Mouse (Mus musculus) stomach, postnatal 0 days (tissue): ENCODE measurements around the gene Atp10a. TPM values are rescaled to one million over a fixed set of nuclear protein-coding genes. Genes with fewer than 3 reads are reported as not detected.
A peak's percentile ranks its signal among the peaks of the same experiment; 100 is the strongest.

Experiments
- ATAC-seq: fragments of 200-750 bp; cut with Nextera tagmentation; 2 replicates; pipeline ENCODE4 v1.8.0; 2017; ENCODE audit not compliant: low FRiP score, low TSS enrichment
- DNase-seq: peaks from one replicate; pipeline ENCODE4 v3.0.0-alpha.2; 2016; ENCODE audit warnings: low spot score
- H3K27ac ChIP-seq: fragments of 300-500 bp; sonication (generic); replicated peaks from 2 replicates; pipeline ENCODE4 v1.5.1; 2014; ENCODE audit warnings: mild to moderate bottlenecking, control low read depth
- H3K27me3 ChIP-seq: fragments of 300-500 bp; sonication (generic); 2 replicates; pipeline ENCODE4 v1.6.1; 2014; ENCODE audit warnings: low read length; ENCODE audit not compliant: control insufficient read depth, insufficient read depth
- H3K36me3 ChIP-seq: fragments of 300-500 bp; sonication (generic); 2 replicates; pipeline ENCODE4 v1.6.1; 2014; ENCODE audit warnings: low read length, mixed read lengths; ENCODE audit not compliant: control insufficient read depth, insufficient read depth
- H3K4me1 ChIP-seq: fragments of 300-500 bp; sonication (generic); replicated peaks from 2 replicates; pipeline ENCODE4 v1.6.1; 2014; ENCODE audit warnings: antibody characterized with exemption; ENCODE audit not compliant: control insufficient read depth, insufficient read depth
- H3K4me2 ChIP-seq: fragments of 300-500 bp; sonication (generic); replicated peaks from 2 replicates; pipeline ENCODE4 v1.6.1; 2014; ENCODE audit warnings: low read depth, mild to moderate bottlenecking, control low read depth, moderate library complexity
- H3K4me3 ChIP-seq: fragments of 300-500 bp; sonication (generic); 2 replicates; pipeline ENCODE4 v1.5.1; 2014; ENCODE audit warnings: low read depth, low read length, control low read depth
- H3K9ac ChIP-seq: fragments of 300-500 bp; sonication (generic); 2 replicates; pipeline ENCODE4 v1.6.1; 2014; ENCODE audit warnings: mild to moderate bottlenecking, low read length, control low read depth, mixed read lengths
- H3K9me3 ChIP-seq: fragments of 300-500 bp; sonication (generic); 2 replicates; pipeline ENCODE4 v1.6.1; 2016; ENCODE audit warnings: low read length; ENCODE audit not compliant: control insufficient read depth
- CTCF ChIP-seq: IDR thresholded peaks from 2 replicates; pipeline ENCODE4 v1.5.1; 2016; ENCODE audit warnings: antibody characterized with exemption, low read depth, mild to moderate bottlenecking, moderate library complexity
- EP300 ChIP-seq: optimal IDR thresholded peaks from 2 replicates; pipeline ENCODE3; 2016; ENCODE audit warnings: antibody characterized with exemption
- WGBS: fragments of 180-500 bp; shearing (Covaris S2); extraction: QIAGEN DNeasy Blood & Tissue Kit; methylation state at CpG from one replicate; pipeline ENCODE4 v1.1.7; 2014; 5-methylcytosine and 5-hydroxymethylcytosine counted together
- polyA plus RNA-seq: library from polyadenylated mRNA; unstranded; fragments of >200 nt; fragmentation: Nextera tagmentation; extraction: Ambion mirVana; gene quantifications from 2 replicates; pipeline ENCODE4 v1.2.1, GENCODE M21; 2015

Gene Atp10a
- polyA plus RNA-seq, result 1.4 and 1.7 TPM in 2 replicates

GRCm38 (mm10) chr7:58655866-58656265 is at the start of gene Atp10a:
Gene Atp10a, plus strand, starts transcription at chr7:58656166.
- Histone ChIP-seq H3K4me3 (no peak within 1 kb of the TSS), H3K4me2 (no peak within 1 kb of the TSS), H3K9ac (no peak within 1 kb of the TSS), H3K36me3 (no peaks in the 10 kb centered on the region), H3K4me1 (no peaks in the 10 kb centered on the region), H3K27ac (no peak within 1 kb of the TSS), H3K9me3 (no peaks in the 10 kb centered on the region), H3K27me3 (no peaks in the 10 kb centered on the region)
- DNase-seq (no peak), ATAC-seq (no peak)
- TF ChIP-seq EP300 (no peak), CTCF (no peak)
- WGBS, result 80% methylated on average over 6 of the region's 6 CpGs

- H3K36me3 ChIP-seq, result no peaks in the 10 kb centered on the region
- no peaks in the 10 kb centered on the region for H3K9me3 ChIP-seq
- no peak overlapping the region for H3K27ac ChIP-seq
- TF ChIP-seq CTCF (no peak), EP300 (no peak)
- WGBS, result 29% methylated on average over 1 of the region's 1 CpGs
- no peak overlapping the region for H3K9ac ChIP-seq
- H3K27me3 ChIP-seq, result no peaks in the 10 kb centered on the region
- H3K4me2 ChIP-seq, result no peak overlapping the region
- ATAC-seq (no peak), DNase-seq (no peak)
- no peak overlapping the region for H3K4me3 ChIP-seq
- H3K4me1 ChIP-seq, result no peaks in the 10 kb centered on the region
Measured at GRCm38 (mm10) chr7:58618048-58618447, 37.9 kb upstream of the Atp10a start.

- no peak overlapping the region for H3K4me3 ChIP-seq
- H3K36me3 ChIP-seq, result no peaks in the 10 kb centered on the region
- H3K27me3 ChIP-seq, result no peaks in the 10 kb centered on the region
- no peak overlapping the region for H3K27ac ChIP-seq
- TF ChIP-seq CTCF (no peak), EP300 (no peak)
- no peak overlapping the region for H3K9ac ChIP-seq
- no peak overlapping the region for H3K4me2 ChIP-seq
- peak; percentile 19 for DNase-seq
- 40% methylated on average over 9 of the region's 9 CpGs for WGBS
- ATAC-seq, result peak; percentile 59; the same call in 1 of the 2 replicates
- no peaks in the 10 kb centered on the region for H3K9me3 ChIP-seq
- H3K4me1 ChIP-seq, result no peaks in the 10 kb centered on the region
Measured at GRCm38 (mm10) chr7:58626305-58627155, 29.4 kb upstream of the Atp10a start.

GRCm38 (mm10) chr7:58627381-58627780 is 28.6 kb upstream of the Atp10a start:
- WGBS, result 37% methylated on average over 1 of the region's 1 CpGs
- Histone ChIP-seq H3K4me1 (no peaks in the 10 kb centered on the region), H3K36me3 (no peaks in the 10 kb centered on the region), H3K9me3 (no peaks in the 10 kb centered on the region), H3K27me3 (no peaks in the 10 kb centered on the region), H3K4me2 (no peak overlapping the region), H3K27ac (no peak overlapping the region), H3K9ac (no peak overlapping the region), H3K4me3 (no peak overlapping the region)
- DNase-seq (no peak), ATAC-seq (no peak)
- no peak for TF ChIP-seq CTCF
- no peak for TF ChIP-seq EP300

- Histone ChIP-seq H3K9ac (no peak overlapping the region), H3K36me3 (no peaks in the 10 kb centered on the region), H3K9me3 (no peaks in the 10 kb centered on the region), H3K4me3 (no peak overlapping the region), H3K27me3 (no peaks in the 10 kb centered on the region), H3K4me2 (no peak overlapping the region), H3K4me1 (no peaks in the 10 kb centered on the region), H3K27ac (no peak overlapping the region)
- DNase-seq, result no peak
- no peak for ATAC-seq
- peak; percentile 27 for TF ChIP-seq CTCF
- TF ChIP-seq EP300, result no peak
- WGBS, result 94% methylated on average over 2 of the region's 2 CpGs
Measured at GRCm38 (mm10) chr7:58629233-58629632, 26.7 kb upstream of the Atp10a start.

GRCm38 (mm10) chr7:58633683-58634082 is 22.3 kb upstream of the Atp10a start:
- DNase-seq (no peak), ATAC-seq (no peak)
- no peaks in the 10 kb centered on the region for H3K9me3 ChIP-seq
- no peaks in the 10 kb centered on the region for H3K36me3 ChIP-seq
- no peak overlapping the region for H3K27ac ChIP-seq
- no peak overlapping the region for H3K4me2 ChIP-seq
- no peaks in the 10 kb centered on the region for H3K27me3 ChIP-seq
- H3K4me3 ChIP-seq, result no peak overlapping the region
- WGBS, result 57% methylated on average over 1 of the region's 1 CpGs
- no peak overlapping the region for H3K9ac ChIP-seq
- no peak for TF ChIP-seq EP300
- no peak for TF ChIP-seq CTCF
- no peaks in the 10 kb centered on the region for H3K4me1 ChIP-seq
